ENCODE assay signal across 17 mouse cellular contexts in genomic region chr14:33099111-33099510, GRCm38 (mm10).
DNase-seq lines count a peak whose midpoint lies in the region; ATAC-seq and TF ChIP-seq lines count a peak whose summit lies in the region.
"Had no signal": no experiment of that assay in that cellular context is flagged by ENCODE, and none has a peak within 500 bp of the region (broad histone marks: within the 10 kb centered on the region; RNA-seq: fewer than 3 reads in every experiment).

No protein-coding gene starts in this region.

- DNase-seq in kidney, adult 2 months, result no peak
- DNase-seq in WW6 (ENCODE audit: low read depth, low spot score), result peak; percentile 14
- DNase-seq in thymus, postnatal 36 days, result peak; percentile 30 to 46
- DNase-seq in layer of hippocampus, adult 11-12 months (ENCODE audit: low spot score), result no peak
- no peak for DNase-seq in left cerebral cortex, postnatal 25 days (ENCODE audit: low spot score in 2 of 2)
- DNase-seq in right cerebral cortex, postnatal 10 days (ENCODE audit: low spot score in 2 of 2), result no peak
- DNase-seq: cerebellum, adult 18-20 months; heart, adult 18-20 months; heart, postnatal 10 days; kidney, postnatal 10 days; right cerebral cortex, adult 18-20 months had no signal

- intact Hi-C loops in left cerebral cortex, postnatal 25 days (cut with DNase I), result no loop called here

- H3K4me3 ChIP-seq in kidney, embryonic 15.5 days (replicated peaks), result no peak overlapping the region
- H3K4me3 ChIP-seq in kidney, adult 2 months (ENCODE audit: insufficient read depth, low read depth, low read length), result no peak overlapping the region
- H3K4me3 ChIP-seq: embryonic facial prominence, embryonic 10.5 days; liver, embryonic 15.5 days had no signal

- H3K36me3 ChIP-seq in kidney, embryonic 15.5 days, result no peaks in the 10 kb centered on the region
- no peaks in the 10 kb centered on the region for H3K36me3 ChIP-seq in kidney, adult 2 months (ENCODE audit: control insufficient read depth, insufficient read depth, low read length)
- H3K36me3 ChIP-seq: embryonic facial prominence, embryonic 10.5 days; liver, embryonic 15.5 days had no signal

- no peaks in the 10 kb centered on the region for H3K27me3 ChIP-seq in kidney, embryonic 15.5 days
- H3K27me3 ChIP-seq in kidney, adult 2 months (replicated peaks; ENCODE audit: control insufficient read depth, insufficient read depth, low read length), result no peaks in the 10 kb centered on the region
- H3K27me3 ChIP-seq: liver, embryonic 15.5 days had no signal

- H3K4me2 ChIP-seq in kidney, embryonic 15.5 days, result no peak overlapping the region
- H3K4me2 ChIP-seq: liver, embryonic 15.5 days had no signal

- no peaks in the 10 kb centered on the region for H3K9me3 ChIP-seq in kidney, embryonic 15.5 days (replicated peaks)
- H3K9me3 ChIP-seq: embryonic facial prominence, embryonic 10.5 days; liver, embryonic 15.5 days had no signal

- no peak for TF ChIP-seq CTCF in kidney, adult 2 months (conservative IDR thresholded peaks at IDR 0.05; ENCODE audit: insufficient read depth, insufficient read length, low read depth, low read length)

- ATAC-seq in kidney, embryonic 15.5 days (replicated peaks; ENCODE audit: low FRiP score), result 0 out of 2 replicates have a peak, but pooled peaks have one; percentile 18
- peak; percentile 97 for ATAC-seq in megakaryocyte progenitor cell, adult 5-6 weeks (replicated peaks; ENCODE audit: poor library complexity)
- ATAC-seq: activated CD4-positive, CD25-positive, alpha-beta regulatory T cell, adult 4 months had no signal

- no peaks in the 10 kb centered on the region for H3K4me1 ChIP-seq in kidney, embryonic 15.5 days
- no peaks in the 10 kb centered on the region for H3K4me1 ChIP-seq in kidney, adult 2 months (ENCODE audit: control insufficient read depth, insufficient read depth, low read length)
- H3K4me1 ChIP-seq: embryonic facial prominence, embryonic 10.5 days; liver, embryonic 15.5 days had no signal

- H3K9ac ChIP-seq in kidney, embryonic 15.5 days, result no peak overlapping the region
- H3K9ac ChIP-seq: liver, embryonic 15.5 days had no signal

- no peak overlapping the region for H3K27ac ChIP-seq in kidney, embryonic 15.5 days
- no peak overlapping the region for H3K27ac ChIP-seq in kidney, adult 2 months (ENCODE audit: insufficient read depth, low read depth, low read length)
- H3K27ac ChIP-seq: embryonic facial prominence, embryonic 10.5 days; liver, embryonic 15.5 days; macrophage had no signal

- no peak for TF ChIP-seq POLR2A in kidney, adult 2 months (IDR thresholded peaks at IDR 0.05; ENCODE audit: low read depth, low read length)

- 70% methylated on average over 7 of the region's 7 CpGs for WGBS in kidney, embryonic 15.5 days
- 73% methylated on average over 7 of the region's 7 CpGs for WGBS in kidney, adult 2 months

Comparison
In these comparisons a context has a peak if more than half of its experiments do, and no peak if none do; other contexts are left out.
1. DNase-seq: peak in WW6 (single experiment) and thymus, postnatal 36 days (2 of 2); none in kidney, adult 2 months (single experiment), layer of hippocampus, adult 11-12 months (single experiment), left cerebral cortex, postnatal 25 days (0 of 2) and right cerebral cortex, postnatal 10 days (0 of 2).